Mouse (Mus musculus): ENCODE data around the gene Irf2bpl. TPM values are rescaled to one million over a fixed set of nuclear protein-coding genes. Genes with fewer than 3 reads are reported as not detected.

The Irf2bpl gene
- polyA plus RNA-seq, 1 experiment from 2014 or later = 36.1 TPM

GRCm38 (mm10) chr12:86906395-86906794 lies 21.8 kb upstream of the Irf2bpl start:
- Histone ChIP-seq H3K9me3 (ENCODE audit: control insufficient read depth, low read length) (no peaks in the 10 kb centered on the region), H3K9ac (ENCODE audit: low read length) (0 out of 2 replicates have a peak overlapping the region, but pooled peaks have one; percentile 6), H3K4me3 (ENCODE audit: control insufficient read depth in 1 of 2, insufficient read depth in 1 of 2, low read depth in 1 of 2, low read length in 2 of 2) (no peak overlapping the region), H3K36me3 (ENCODE audit: control insufficient read depth, insufficient read depth, low read length) (no peaks in the 10 kb centered on the region), H3K27ac (replicated peaks in 1 of 2; ENCODE audit: control insufficient read depth in 1 of 2, insufficient read depth in 1 of 2, low read depth in 2 of 2, low read length in 2 of 2) (no peak overlapping the region), H3K4me2 (ENCODE audit: low read length) (no peak overlapping the region; the same call in 1 of the 2 replicates), H3K27me3 (ENCODE audit: control insufficient read depth, insufficient read depth, low read length) (no peaks in the 10 kb centered on the region), H3K4me1 (ENCODE audit: control insufficient read depth in 2 of 2, insufficient read depth in 2 of 2, low read length in 2 of 2) (peaks cover 3 to 6% of the 10 kb centered on the region in 2 experiments; a peak in 2 of 4 replicates)
- ATAC-seq (ENCODE audit: insufficient number of reproducible peaks, insufficient read depth, low FRiP score, low read depth) = peak; percentile 26; the same call in 1 of the 2 replicates
- 3% methylated on average over 15 of the region's 15 CpGs for WGBS

GRCm38 (mm10) chr12:86905876-86906275 lies 21.3 kb upstream of the Irf2bpl start:
- no peak for ATAC-seq (ENCODE audit: insufficient number of reproducible peaks, insufficient read depth, low FRiP score, low read depth)

GRCm38 (mm10) chr12:86905203-86905602 lies 20.6 kb upstream of the Irf2bpl start:
- 7% methylated on average over 4 of the region's 4 CpGs for WGBS
- no peak overlapping the region for H3K4me2 ChIP-seq (ENCODE audit: low read length)

More at GRCm38 (mm10) chr12:86905876-86906275, 21.3 kb upstream of the Irf2bpl start:
- H3K27ac ChIP-seq (replicated peaks in 1 of 2; ENCODE audit: control insufficient read depth in 1 of 2, insufficient read depth in 1 of 2, low read depth in 2 of 2, low read length in 2 of 2) = peak overlapping the region in 1 of 2 experiments; percentile 39; a peak in 1 of 4 replicates
- H3K9me3 ChIP-seq (ENCODE audit: control insufficient read depth, low read length) = no peaks in the 10 kb centered on the region
- WGBS = 52% methylated on average over 7 of the region's 7 CpGs
- no peaks in the 10 kb centered on the region for H3K36me3 ChIP-seq (ENCODE audit: control insufficient read depth, insufficient read depth, low read length)
- H3K4me1 ChIP-seq (ENCODE audit: control insufficient read depth in 2 of 2, insufficient read depth in 2 of 2, low read length in 2 of 2) = peaks cover 3 to 8% of the 10 kb centered on the region in 2 experiments; a peak in 2 of 4 replicates
- H3K4me3 ChIP-seq (ENCODE audit: control insufficient read depth in 1 of 2, insufficient read depth in 1 of 2, low read depth in 1 of 2, low read length in 2 of 2) = no peak overlapping the region
- H3K4me2 ChIP-seq (ENCODE audit: low read length) = no peak overlapping the region
- H3K27me3 ChIP-seq (ENCODE audit: control insufficient read depth, insufficient read depth, low read length) = no peaks in the 10 kb centered on the region
- H3K9ac ChIP-seq (ENCODE audit: low read length) = 0 out of 2 replicates have a peak overlapping the region, but pooled peaks have one; percentile 6

GRCm38 (mm10) chr12:86903828-86904806 lies 19.5 kb upstream of the Irf2bpl start:
- Histone ChIP-seq H3K27me3 (ENCODE audit: control insufficient read depth, insufficient read depth, low read length) (no peaks in the 10 kb centered on the region), H3K36me3 (ENCODE audit: control insufficient read depth, insufficient read depth, low read length) (no peaks in the 10 kb centered on the region), H3K9me3 (ENCODE audit: control insufficient read depth, low read length) (no peaks in the 10 kb centered on the region), H3K4me3 (ENCODE audit: control insufficient read depth in 1 of 2, insufficient read depth in 1 of 2, low read depth in 1 of 2, low read length in 2 of 2) (no peak overlapping the region), H3K27ac (replicated peaks in 1 of 2; ENCODE audit: control insufficient read depth in 1 of 2, insufficient read depth in 1 of 2, low read depth in 2 of 2, low read length in 2 of 2) (no peak overlapping the region), H3K9ac (ENCODE audit: low read length) (no peak overlapping the region), H3K4me1 (ENCODE audit: control insufficient read depth in 2 of 2, insufficient read depth in 2 of 2, low read length in 2 of 2) (peaks cover 12 to 25% of the 10 kb centered on the region in 2 experiments), H3K4me2 (ENCODE audit: low read length) (no peak overlapping the region)
- 77% methylated on average over 11 of the region's 11 CpGs for WGBS
- ATAC-seq (ENCODE audit: insufficient number of reproducible peaks, insufficient read depth, low FRiP score, low read depth) = no peak

More at GRCm38 (mm10) chr12:86905203-86905602, 20.6 kb upstream of the Irf2bpl start:
- no peaks in the 10 kb centered on the region for H3K27me3 ChIP-seq (ENCODE audit: control insufficient read depth, insufficient read depth, low read length)
- H3K9ac ChIP-seq (ENCODE audit: low read length) = no peak overlapping the region
- no peak overlapping the region for H3K27ac ChIP-seq (replicated peaks in 1 of 2; ENCODE audit: control insufficient read depth in 1 of 2, insufficient read depth in 1 of 2, low read depth in 2 of 2, low read length in 2 of 2)
- no peaks in the 10 kb centered on the region for H3K9me3 ChIP-seq (ENCODE audit: control insufficient read depth, low read length)
- no peak overlapping the region for H3K4me3 ChIP-seq (ENCODE audit: control insufficient read depth in 1 of 2, insufficient read depth in 1 of 2, low read depth in 1 of 2, low read length in 2 of 2)
- H3K4me1 ChIP-seq (ENCODE audit: control insufficient read depth in 2 of 2, insufficient read depth in 2 of 2, low read length in 2 of 2) = peaks cover 6 to 15% of the 10 kb centered on the region in 2 experiments
- ATAC-seq (ENCODE audit: insufficient number of reproducible peaks, insufficient read depth, low FRiP score, low read depth) = no peak
- H3K36me3 ChIP-seq (ENCODE audit: control insufficient read depth, insufficient read depth, low read length) = no peaks in the 10 kb centered on the region

GRCm38 (mm10) chr12:86899461-86900179 lies 15.0 kb upstream of the Irf2bpl start:
- Histone ChIP-seq H3K4me1 (ENCODE audit: control insufficient read depth in 2 of 2, insufficient read depth in 2 of 2, low read length in 2 of 2) (peaks cover 39 to 62% of the 10 kb centered on the region in 2 experiments), H3K4me3 (ENCODE audit: control insufficient read depth in 1 of 2, insufficient read depth in 1 of 2, low read depth in 1 of 2, low read length in 2 of 2) (no peak overlapping the region), H3K4me2 (ENCODE audit: low read length) (peak overlapping the region; percentile 25), H3K36me3 (ENCODE audit: control insufficient read depth, insufficient read depth, low read length) (no peaks in the 10 kb centered on the region), H3K27me3 (ENCODE audit: control insufficient read depth, insufficient read depth, low read length) (no peaks in the 10 kb centered on the region), H3K9ac (ENCODE audit: low read length) (peak overlapping the region; percentile 25; the same call in 1 of the 2 replicates), H3K9me3 (ENCODE audit: control insufficient read depth, low read length) (no peaks in the 10 kb centered on the region), H3K27ac (replicated peaks in 1 of 2; ENCODE audit: control insufficient read depth in 1 of 2, insufficient read depth in 1 of 2, low read depth in 2 of 2, low read length in 2 of 2) (peak overlapping the region; percentile 65 to 80)
- 45% methylated on average over 11 of the region's 11 CpGs for WGBS
- no peak for ATAC-seq (ENCODE audit: insufficient number of reproducible peaks, insufficient read depth, low FRiP score, low read depth)

GRCm38 (mm10) chr12:86898448-86898847 lies 13.8 kb upstream of the Irf2bpl start:
- H3K36me3 ChIP-seq (ENCODE audit: control insufficient read depth, insufficient read depth, low read length) = no peaks in the 10 kb centered on the region
- H3K9ac ChIP-seq (ENCODE audit: low read length) = no peak overlapping the region; the same call in 1 of the 2 replicates
- H3K4me1 ChIP-seq (ENCODE audit: control insufficient read depth in 2 of 2, insufficient read depth in 2 of 2, low read length in 2 of 2) = peaks cover 42 to 68% of the 10 kb centered on the region in 2 experiments
- no peaks in the 10 kb centered on the region for H3K9me3 ChIP-seq (ENCODE audit: control insufficient read depth, low read length)
- ATAC-seq (ENCODE audit: insufficient number of reproducible peaks, insufficient read depth, low FRiP score, low read depth) = no peak
- no peak overlapping the region for H3K4me3 ChIP-seq (ENCODE audit: control insufficient read depth in 1 of 2, insufficient read depth in 1 of 2, low read depth in 1 of 2, low read length in 2 of 2)
- H3K4me2 ChIP-seq (ENCODE audit: low read length) = no peak overlapping the region
- H3K27ac ChIP-seq (replicated peaks in 1 of 2; ENCODE audit: control insufficient read depth in 1 of 2, insufficient read depth in 1 of 2, low read depth in 2 of 2, low read length in 2 of 2) = peak overlapping the region; percentile 87 to 98; a peak in 3 of 4 replicates
- 66% methylated on average over 3 of the region's 3 CpGs for WGBS
- H3K27me3 ChIP-seq (ENCODE audit: control insufficient read depth, insufficient read depth, low read length) = no peaks in the 10 kb centered on the region

- Histone ChIP-seq H3K9ac (ENCODE audit: low read length) (peak overlapping the region; percentile 66), H3K27me3 (ENCODE audit: control insufficient read depth, insufficient read depth, low read length) (no peaks in the 10 kb centered on the region), H3K4me1 (ENCODE audit: control insufficient read depth in 2 of 2, insufficient read depth in 2 of 2, low read length in 2 of 2) (peaks cover 48 to 74% of the 10 kb centered on the region in 2 experiments), H3K9me3 (ENCODE audit: control insufficient read depth, low read length) (no peaks in the 10 kb centered on the region), H3K36me3 (ENCODE audit: control insufficient read depth, insufficient read depth, low read length) (no peaks in the 10 kb centered on the region), H3K4me2 (ENCODE audit: low read length) (peak overlapping the region; percentile 76), H3K27ac (replicated peaks in 1 of 2; ENCODE audit: control insufficient read depth in 1 of 2, insufficient read depth in 1 of 2, low read depth in 2 of 2, low read length in 2 of 2) (peak overlapping the region; percentile 87 to 98), H3K4me3 (ENCODE audit: control insufficient read depth in 1 of 2, insufficient read depth in 1 of 2, low read depth in 1 of 2, low read length in 2 of 2) (no peak overlapping the region)
- ATAC-seq (ENCODE audit: insufficient number of reproducible peaks, insufficient read depth, low FRiP score, low read depth) = no peak
- WGBS = 38% methylated on average over 7 of the region's 7 CpGs
Measured at GRCm38 (mm10) chr12:86897769-86898273, 13.2 kb upstream of the Irf2bpl start.
